Mouse (Mus musculus) C2C12 (cell line): ENCODE results near the gene Evx2. TPM values are rescaled to one million over a fixed set of nuclear protein-coding genes. Genes with fewer than 3 reads are reported as not detected.

Experiments used
- H3K27me3 ChIP-seq: one replicate; pipeline ENCODE4 v1.6.1; 2011; ENCODE audit not compliant: control insufficient read depth, insufficient read depth, insufficient read length
- H3K36me3 ChIP-seq: one replicate; pipeline ENCODE4 v1.6.1; 2011; ENCODE audit not compliant: control insufficient read depth, insufficient read depth
- H3K4me3 ChIP-seq: one replicate; pipeline ENCODE4 v1.5.1; 2011; ENCODE audit warnings: mild to moderate bottlenecking, control low read depth; ENCODE audit not compliant: poor library complexity, insufficient read depth, severe bottlenecking
- H3K79me2 ChIP-seq: one replicate; pipeline ENCODE4 v1.6.1; 2011; ENCODE audit not compliant: control insufficient read depth, insufficient read depth
- H3K79me3 ChIP-seq: one replicate; pipeline ENCODE4 v1.6.1; 2011; ENCODE audit warnings: low read depth, control low read depth
- H3ac ChIP-seq: one replicate; pipeline ENCODE3; 2011; ENCODE audit warnings: low read depth; ENCODE audit not compliant: control insufficient read depth, insufficient read length
- CEBPB ChIP-seq: IDR thresholded peaks from one replicate; pipeline ENCODE4 v1.6.1; 2011; ENCODE audit warnings: low read depth, mild to moderate bottlenecking, control low read depth, moderate library complexity
- CTCF ChIP-seq: IDR thresholded peaks from one replicate; pipeline ENCODE4 v1.5.1; 2011; ENCODE audit not compliant: control insufficient read depth, insufficient read depth, insufficient read length
- FOSL1 ChIP-seq: IDR thresholded peaks from one replicate; pipeline ENCODE4 v1.8.0; 2011; ENCODE audit warnings: mild to moderate bottlenecking, low read length; ENCODE audit not compliant: poor library complexity, insufficient read depth, severe bottlenecking
- MAX ChIP-seq: IDR thresholded peaks from one replicate; pipeline ENCODE4 v1.6.1; 2011; ENCODE audit warnings: mild to moderate bottlenecking, control low read depth
- MYOD1 ChIP-seq: IDR thresholded peaks from one replicate; pipeline ENCODE4 v1.6.1; 2011; ENCODE audit warnings: low read depth; ENCODE audit not compliant: control insufficient read depth, insufficient read length
- MYOG ChIP-seq: IDR thresholded peaks from one replicate; pipeline ENCODE4 v1.6.1; 2011; ENCODE audit not compliant: control insufficient read depth, insufficient read length; ENCODE audit errors: extremely low read depth
- USF1 ChIP-seq: IDR thresholded peaks from one replicate; pipeline ENCODE4 v1.6.1; 2011; ENCODE audit warnings: low read depth, mild to moderate bottlenecking, control low read depth, moderate library complexity
- long read RNA-seq, 2 experiments: library from polyadenylated mRNA; unstranded; transcript quantifications; one replicate each; pipeline ENCODE4 v2.0.0; 2019 to 2020
- polyA plus RNA-seq: library from polyadenylated mRNA; unstranded; fragments of >200 nt; fragmentation: generic; extraction: Trizol; gene quantifications from one replicate; pipeline ENCODE4 v1.2.1, GENCODE M21; 2012; ENCODE audit warnings: missing spikeins

The Evx2 gene
- not detected for polyA plus RNA-seq
- long read RNA-seq, experiment 1: 0 reads
- long read RNA-seq, experiment 2: 0 reads

DNA sequence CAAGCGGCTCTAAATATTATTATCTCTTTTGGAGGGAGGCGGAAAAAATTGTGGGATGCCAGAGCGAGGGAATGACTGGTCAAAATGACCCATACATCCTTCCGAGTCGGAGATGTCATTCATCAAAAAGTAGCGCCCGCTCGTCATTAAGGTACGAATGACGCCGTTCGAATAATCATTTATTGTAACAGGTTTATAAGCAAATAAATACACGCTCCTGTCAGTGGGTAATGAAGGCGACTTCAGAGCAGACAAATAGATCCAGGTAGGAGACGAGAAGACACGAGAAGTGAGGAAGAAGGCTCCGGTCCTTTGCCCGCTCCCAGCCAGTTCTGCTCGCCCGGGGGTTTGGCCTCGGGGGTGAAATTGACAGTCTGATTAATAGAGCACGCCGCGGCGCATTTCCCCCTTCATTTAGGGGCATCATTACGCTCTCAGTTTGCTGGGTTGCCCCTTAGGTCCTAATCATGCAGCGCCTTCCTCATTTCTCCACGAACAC is at the start of gene Evx2:
Evx2 (minus strand) TSS at position 51 of the 499 bp plus-strand sequence.
- no peaks in the 10 kb centered on the region for H3K36me3 ChIP-seq
- H3ac ChIP-seq: no peak within 1 kb of the TSS
- peaks cover 52% of the 10 kb centered on the region for H3K27me3 ChIP-seq
- TF ChIP-seq CEBPB: no peak
- TF ChIP-seq MYOD1: no peak
- no peak for TF ChIP-seq FOSL1
- no peak for TF ChIP-seq MAX
- TF ChIP-seq MYOG: no peak
- TF ChIP-seq USF1: no peak
- TF ChIP-seq CTCF: no peak
- no peaks in the 10 kb centered on the region for H3K79me3 ChIP-seq
- no peak within 1 kb of the TSS for H3K4me3 ChIP-seq
- H3K79me2 ChIP-seq: no peaks in the 10 kb centered on the region

DNA sequence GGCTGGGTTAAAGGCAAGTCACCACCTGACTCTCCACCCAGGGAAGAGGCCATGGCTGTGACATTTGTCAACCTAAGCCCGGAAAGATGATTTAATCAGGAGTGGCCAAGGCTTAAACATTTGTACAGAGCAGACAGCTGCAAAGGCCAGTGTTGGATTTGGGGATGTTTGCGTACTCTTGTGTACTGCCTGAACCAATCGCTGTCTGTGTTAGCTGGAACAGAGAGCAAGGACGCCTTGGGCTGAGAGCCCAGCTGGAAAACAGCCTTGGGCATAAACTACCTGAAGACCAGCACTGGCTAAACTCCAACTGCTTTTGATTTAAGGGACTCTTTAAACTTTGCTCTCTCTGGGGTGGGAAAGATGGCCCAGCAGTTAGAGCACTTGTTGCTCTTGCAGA is 49.3 kb upstream of the Evx2 start:
- Histone ChIP-seq H3K36me3 (no peaks in the 10 kb centered on the region), H3ac (no peak overlapping the region), H3K27me3 (peaks cover 42% of the 10 kb centered on the region), H3K4me3 (no peak overlapping the region), H3K79me3 (no peaks in the 10 kb centered on the region), H3K79me2 (no peaks in the 10 kb centered on the region)
- TF ChIP-seq CTCF (no peak), MAX (no peak), USF1 (no peak), MYOD1 (no peak), MYOG (no peak), CEBPB (no peak), FOSL1 (no peak)

DNA sequence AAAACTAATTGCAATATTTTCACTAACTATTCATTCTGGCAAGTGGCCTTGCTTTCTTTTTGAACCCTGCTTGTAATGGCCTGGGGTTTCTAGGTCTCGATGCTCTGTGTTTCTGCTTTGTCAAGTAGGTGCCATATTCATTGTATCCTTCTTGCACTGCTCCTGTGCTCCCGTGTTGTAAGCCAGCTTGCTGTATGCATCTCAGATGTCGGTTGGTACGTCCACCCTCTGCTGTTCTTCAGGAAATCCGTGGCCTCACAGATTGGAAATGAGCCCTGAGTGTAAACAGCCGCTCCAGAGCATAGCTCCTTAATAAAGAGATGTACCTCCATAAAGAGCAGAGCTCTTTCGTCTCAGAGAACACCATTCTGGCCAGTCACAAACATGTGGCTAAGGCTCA is 48.2 kb upstream of the Evx2 start:
- H3K79me2 ChIP-seq: no peaks in the 10 kb centered on the region
- H3K27me3 ChIP-seq: peaks cover 42% of the 10 kb centered on the region
- no peak overlapping the region for H3K4me3 ChIP-seq
- no peaks in the 10 kb centered on the region for H3K79me3 ChIP-seq
- no peaks in the 10 kb centered on the region for H3K36me3 ChIP-seq
- no peak overlapping the region for H3ac ChIP-seq
- TF ChIP-seq MYOG (no peak), USF1 (no peak), CEBPB (no peak), MYOD1 (no peak), FOSL1 (no peak), MAX (no peak), CTCF (no peak)

DNA sequence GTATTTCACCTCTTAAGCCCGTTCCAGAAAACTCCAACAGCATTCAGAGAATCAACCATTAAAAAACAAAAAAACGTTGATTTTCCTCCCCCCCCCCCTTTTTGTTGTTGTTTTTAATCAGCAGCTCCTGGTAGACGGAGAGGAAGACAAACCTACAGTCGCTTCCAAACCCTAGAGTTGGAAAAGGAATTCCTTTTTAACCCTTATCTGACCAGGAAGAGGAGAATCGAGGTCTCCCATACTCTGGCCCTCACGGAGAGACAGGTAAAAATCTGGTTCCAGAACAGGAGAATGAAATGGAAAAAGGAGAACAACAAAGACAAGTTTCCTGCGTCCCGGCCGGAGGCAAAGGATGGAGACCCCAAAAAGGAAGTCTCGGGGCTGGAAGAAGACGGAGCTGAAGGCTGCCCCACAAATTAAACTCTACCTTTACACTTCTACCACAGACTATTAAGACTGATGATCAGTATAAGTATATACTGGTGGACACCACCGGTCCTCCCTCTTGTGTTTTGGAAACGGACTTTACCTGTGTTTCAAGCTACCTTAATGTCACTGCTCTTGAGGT is 47.1 kb upstream of the Evx2 start:
- no peak overlapping the region for H3K4me3 ChIP-seq
- no peaks in the 10 kb centered on the region for H3K79me2 ChIP-seq
- no peaks in the 10 kb centered on the region for H3K79me3 ChIP-seq
- peaks cover 34% of the 10 kb centered on the region for H3K27me3 ChIP-seq
- TF ChIP-seq CTCF (no peak), USF1 (no peak)
- H3K36me3 ChIP-seq: no peaks in the 10 kb centered on the region
- no peak overlapping the region for H3ac ChIP-seq

DNA sequence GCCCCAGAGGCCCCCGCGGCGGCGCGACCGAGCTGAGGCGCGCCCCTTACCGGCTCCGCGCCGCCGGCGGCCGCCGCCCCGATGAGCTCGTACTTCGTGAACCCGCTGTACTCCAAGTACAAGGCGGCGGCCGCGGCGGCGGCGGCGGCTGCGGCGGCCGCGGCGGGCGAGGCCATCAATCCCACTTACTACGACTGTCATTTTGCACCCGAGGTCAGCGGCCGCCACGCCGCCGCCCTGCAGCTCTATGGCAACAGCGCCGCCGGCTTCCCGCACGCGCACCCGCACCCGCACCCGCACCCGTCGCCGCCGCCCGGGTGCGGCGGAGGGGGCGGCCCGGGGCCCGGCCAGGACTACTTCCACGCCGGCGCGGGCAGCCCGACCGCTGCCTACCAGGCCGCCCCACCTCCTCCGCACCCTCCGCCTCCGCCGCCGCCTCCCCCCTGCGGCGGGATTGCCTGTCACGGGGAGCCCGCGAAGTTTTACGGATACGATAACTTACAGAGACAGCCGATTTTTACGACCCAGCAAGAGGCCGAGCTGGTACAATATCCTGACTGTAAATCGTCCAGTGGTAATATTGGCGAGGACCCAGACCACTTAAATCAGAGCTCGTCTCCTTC is 46.2 kb upstream of the Evx2 start:
- Histone ChIP-seq H3ac (no peak overlapping the region), H3K27me3 (peaks cover 39% of the 10 kb centered on the region), H3K4me3 (no peak overlapping the region), H3K79me3 (no peaks in the 10 kb centered on the region), H3K79me2 (no peaks in the 10 kb centered on the region), H3K36me3 (no peaks in the 10 kb centered on the region)
- TF ChIP-seq MYOG (no peak), MYOD1 (no peak), USF1 (no peak), FOSL1 (no peak), MAX (no peak), CTCF (no peak), CEBPB (no peak)

DNA sequence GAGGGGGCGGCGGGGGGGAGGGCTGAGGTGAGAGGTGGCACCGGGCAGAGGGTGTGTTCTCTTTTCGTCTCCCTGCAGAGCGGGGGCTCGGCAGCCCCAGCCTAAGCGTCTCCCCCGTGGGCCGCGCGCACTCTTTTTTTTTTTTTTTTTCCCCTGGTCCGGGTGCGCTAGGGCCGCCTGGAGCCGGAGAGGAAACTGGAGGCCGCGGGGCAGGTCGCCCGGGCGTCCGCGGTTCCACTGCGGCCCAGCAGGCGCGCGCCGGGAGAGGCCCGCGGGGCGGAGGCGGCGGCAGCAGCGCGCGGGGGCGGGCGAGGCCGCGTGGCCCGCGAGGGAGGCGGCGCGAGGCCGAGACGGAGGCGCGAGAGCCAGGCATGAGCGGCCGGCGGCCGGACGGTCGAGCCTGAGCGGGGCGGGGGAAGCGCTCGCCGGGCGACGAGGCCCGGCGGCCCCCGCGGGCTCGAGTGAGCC is 45.7 kb upstream of the Evx2 start:
- peaks cover 45% of the 10 kb centered on the region for H3K27me3 ChIP-seq
- TF ChIP-seq USF1 (no peak), CEBPB (no peak), MAX (no peak), MYOD1 (no peak), MYOG (no peak), FOSL1 (no peak), CTCF (no peak)
- no peaks in the 10 kb centered on the region for H3K79me3 ChIP-seq
- H3K4me3 ChIP-seq: no peak overlapping the region
- no peaks in the 10 kb centered on the region for H3K79me2 ChIP-seq
- H3K36me3 ChIP-seq: no peaks in the 10 kb centered on the region
- H3ac ChIP-seq: no peak overlapping the region
